Mouse (Mus musculus) bone marrow, adult 2 months (tissue): ENCODE data around the gene Prr3.

Source experiments
- CTCF ChIP-seq: fragments of 200-500 bp; IDR thresholded peaks from 2 replicates; pipeline ENCODE4 v1.5.1; 2011; ENCODE audit warnings: low read length, control low read depth; ENCODE audit not compliant: control insufficient read depth, insufficient read depth
- POLR2A ChIP-seq: fragments of 200-500 bp; IDR thresholded peaks from 2 replicates; pipeline ENCODE4 v1.6.1; 2011; ENCODE audit warnings: low read depth, mild to moderate bottlenecking, control low read depth, low read length, borderline replicate concordance; ENCODE audit not compliant: control insufficient read depth

DNA sequence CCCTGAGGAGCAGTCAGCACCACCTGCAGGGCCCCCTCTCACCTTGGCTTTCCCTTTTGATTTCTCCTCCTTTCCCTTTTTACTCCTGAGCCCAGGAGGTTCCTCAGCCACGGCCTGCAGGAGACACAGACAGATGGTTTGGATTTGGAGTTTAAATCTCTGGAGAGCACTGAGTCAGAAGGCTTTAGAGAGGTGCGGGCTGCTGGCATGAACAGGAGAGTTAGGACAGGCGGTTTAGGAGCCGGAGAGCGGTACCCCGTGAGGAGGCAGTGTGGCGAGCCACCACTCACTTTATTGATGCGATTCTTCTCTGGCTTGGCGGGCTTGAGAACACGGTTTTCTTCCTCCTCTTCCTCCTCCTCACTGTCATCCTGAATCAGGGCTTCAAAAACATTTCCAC lies 16.8 kb downstream of the Prr3 start:
- TF ChIP-seq CTCF (no peak), POLR2A (no peak)
